Mouse (Mus musculus): ENCODE data around the gene Mrpl47. TPM values are rescaled to one million over a fixed set of nuclear protein-coding genes. Genes with fewer than 3 reads are reported as not detected.
A peak's percentile ranks its signal among the peaks of the same experiment; 100 is the strongest.

Gene Mrpl47
- polyA plus RNA-seq, 1 experiment from 2014 or later = 31.0 TPM

DNA sequence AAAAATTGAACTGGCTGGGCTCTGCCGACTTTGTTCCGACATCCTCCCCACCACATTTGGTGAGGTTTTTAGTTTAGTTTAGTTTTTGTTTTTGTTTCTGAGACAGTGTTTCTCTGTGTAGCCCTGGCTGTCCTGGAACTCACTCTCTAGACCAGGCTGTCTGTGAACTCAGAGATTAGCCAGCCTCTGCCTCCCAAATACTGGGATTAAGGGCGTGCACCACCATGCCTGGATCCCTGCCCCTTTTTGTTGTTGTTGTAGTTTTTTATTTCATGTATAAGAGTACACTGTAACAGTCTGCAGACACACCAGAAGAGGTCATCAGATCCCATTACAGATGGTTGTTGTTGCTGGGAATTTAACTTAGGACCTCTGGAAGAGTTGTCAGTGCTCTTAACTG, 47.4 kb downstream of the Mrpl47 start:
- Histone ChIP-seq H3K4me2 (replicated peaks; ENCODE audit: low read depth) (no peak overlapping the region), H3K27me3 (replicated peaks; ENCODE audit: control insufficient read depth, insufficient read depth, low read length) (no peaks in the 10 kb centered on the region), H3K27ac (ENCODE audit: low read depth, low read length) (0 out of 2 replicates have a peak overlapping the region, but pooled peaks have one; percentile 35), H3K4me3 (ENCODE audit: low read depth, low read length) (no peak overlapping the region), H3K36me3 (ENCODE audit: control insufficient read depth, insufficient read depth) (no peaks in the 10 kb centered on the region), H3K9ac (ENCODE audit: low read depth, low read length) (no peak overlapping the region), H3K9me3 (ENCODE audit: control insufficient read depth) (no peaks in the 10 kb centered on the region), H3K4me1 (replicated peaks; ENCODE audit: control insufficient read depth, insufficient read depth, low read length) (no peaks in the 10 kb centered on the region)
- no peak for TF ChIP-seq CTCF (IDR thresholded peaks at IDR 0.05; ENCODE audit: low read depth)
- ATAC-seq = peak; percentile 17
- 45% methylated on average over 3 of the region's 3 CpGs for WGBS

DNA sequence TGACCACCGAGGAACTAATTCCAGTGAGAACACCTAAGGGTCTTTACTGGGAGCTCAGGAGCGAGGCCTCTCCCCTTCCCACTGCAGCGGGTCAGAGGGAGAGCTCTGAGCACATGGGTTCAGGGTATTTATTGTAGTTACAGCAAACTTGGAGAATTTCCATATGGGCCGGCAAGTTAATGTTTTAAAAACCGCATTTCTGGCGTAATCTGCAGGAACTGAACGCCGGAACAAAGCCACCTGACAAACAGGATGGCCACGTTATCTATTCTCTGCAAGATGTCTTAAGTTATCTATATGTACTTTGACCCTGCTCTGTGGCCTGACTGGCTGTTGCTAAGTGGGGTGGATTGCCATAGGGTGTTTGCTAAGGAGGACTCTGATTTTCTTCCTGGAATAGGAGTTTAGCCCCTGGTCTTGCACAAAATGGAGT, 47.8 kb downstream of the Mrpl47 start:
- 32% methylated on average over 9 of the region's 9 CpGs for WGBS
- Histone ChIP-seq H3K4me2 (replicated peaks; ENCODE audit: low read depth) (no peak overlapping the region), H3K4me3 (ENCODE audit: low read depth, low read length) (no peak overlapping the region), H3K9ac (ENCODE audit: low read depth, low read length) (no peak overlapping the region), H3K27me3 (replicated peaks; ENCODE audit: control insufficient read depth, insufficient read depth, low read length) (no peaks in the 10 kb centered on the region), H3K9me3 (ENCODE audit: control insufficient read depth) (no peaks in the 10 kb centered on the region), H3K4me1 (replicated peaks; ENCODE audit: control insufficient read depth, insufficient read depth, low read length) (no peaks in the 10 kb centered on the region), H3K36me3 (ENCODE audit: control insufficient read depth, insufficient read depth) (no peaks in the 10 kb centered on the region), H3K27ac (ENCODE audit: low read depth, low read length) (peak overlapping the region; percentile 35; the same call in 1 of the 2 replicates)
- TF ChIP-seq CTCF (IDR thresholded peaks at IDR 0.05; ENCODE audit: low read depth) = no peak
- ATAC-seq = peak; percentile 92

DNA sequence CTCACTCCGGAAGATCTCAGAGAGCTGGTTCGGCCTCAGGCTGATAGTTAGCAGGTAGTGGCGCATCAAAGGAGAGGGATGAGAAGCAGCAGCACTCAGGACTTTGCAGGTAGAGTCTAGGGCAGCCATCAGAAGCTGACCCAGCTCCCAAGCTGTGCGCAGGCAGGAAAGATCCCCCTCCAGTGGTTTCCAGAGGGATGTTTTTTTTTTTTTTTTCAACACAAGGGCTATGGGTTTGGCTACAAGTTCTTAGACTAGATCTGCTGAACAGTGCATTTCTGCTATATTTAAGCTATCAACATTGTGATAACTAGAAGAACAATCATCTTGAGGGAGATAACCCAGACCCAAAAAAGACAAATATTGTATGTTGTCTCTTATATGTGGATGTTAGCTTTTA, 50.2 kb downstream of the Mrpl47 start:
- 60% methylated on average over 4 of the region's 4 CpGs for WGBS
- no peak for ATAC-seq
- no peak overlapping the region for H3K27ac ChIP-seq (ENCODE audit: low read depth, low read length)
- H3K27me3 ChIP-seq (replicated peaks; ENCODE audit: control insufficient read depth, insufficient read depth, low read length) = no peaks in the 10 kb centered on the region
- peak; percentile 40 for TF ChIP-seq CTCF (IDR thresholded peaks at IDR 0.05; ENCODE audit: low read depth)
- H3K4me2 ChIP-seq (replicated peaks; ENCODE audit: low read depth) = no peak overlapping the region
- no peaks in the 10 kb centered on the region for H3K9me3 ChIP-seq (ENCODE audit: control insufficient read depth)
- H3K4me3 ChIP-seq (ENCODE audit: low read depth, low read length) = no peak overlapping the region
- H3K9ac ChIP-seq (ENCODE audit: low read depth, low read length) = no peak overlapping the region
- no peaks in the 10 kb centered on the region for H3K4me1 ChIP-seq (replicated peaks; ENCODE audit: control insufficient read depth, insufficient read depth, low read length)
- no peaks in the 10 kb centered on the region for H3K36me3 ChIP-seq (ENCODE audit: control insufficient read depth, insufficient read depth)

DNA sequence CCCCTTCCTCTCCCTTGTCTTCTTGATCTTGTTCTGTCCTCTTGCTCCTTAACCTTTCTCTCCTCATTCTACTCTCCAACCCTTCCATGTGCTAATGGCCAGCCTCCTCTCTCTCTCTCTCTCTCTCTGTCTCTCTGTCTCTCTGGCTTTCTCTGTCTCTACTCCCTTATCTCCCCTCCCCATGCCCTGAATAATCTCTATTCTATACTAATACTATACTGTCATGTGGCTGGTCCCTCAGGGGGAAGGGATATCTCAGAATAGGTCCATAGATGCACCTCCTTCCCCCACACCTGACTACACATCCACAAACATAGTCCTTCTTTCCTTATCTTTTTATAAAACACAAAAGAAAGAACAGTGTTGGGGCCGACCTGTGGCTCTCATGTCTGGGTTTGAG, 50.9 kb downstream of the Mrpl47 start:
- ATAC-seq = no peak
- no peak overlapping the region for H3K27ac ChIP-seq (ENCODE audit: low read depth, low read length)
- H3K27me3 ChIP-seq (replicated peaks; ENCODE audit: control insufficient read depth, insufficient read depth, low read length) = no peaks in the 10 kb centered on the region
- H3K9me3 ChIP-seq (ENCODE audit: control insufficient read depth) = no peaks in the 10 kb centered on the region
- no peak overlapping the region for H3K4me3 ChIP-seq (ENCODE audit: low read depth, low read length)
- no peaks in the 10 kb centered on the region for H3K36me3 ChIP-seq (ENCODE audit: control insufficient read depth, insufficient read depth)
- no peak for TF ChIP-seq CTCF (IDR thresholded peaks at IDR 0.05; ENCODE audit: low read depth)
- H3K4me2 ChIP-seq (replicated peaks; ENCODE audit: low read depth) = no peak overlapping the region
- WGBS = 74% methylated on average over 1 of the region's 1 CpGs
- no peak overlapping the region for H3K9ac ChIP-seq (ENCODE audit: low read depth, low read length)
- H3K4me1 ChIP-seq (replicated peaks; ENCODE audit: control insufficient read depth, insufficient read depth, low read length) = no peaks in the 10 kb centered on the region

DNA sequence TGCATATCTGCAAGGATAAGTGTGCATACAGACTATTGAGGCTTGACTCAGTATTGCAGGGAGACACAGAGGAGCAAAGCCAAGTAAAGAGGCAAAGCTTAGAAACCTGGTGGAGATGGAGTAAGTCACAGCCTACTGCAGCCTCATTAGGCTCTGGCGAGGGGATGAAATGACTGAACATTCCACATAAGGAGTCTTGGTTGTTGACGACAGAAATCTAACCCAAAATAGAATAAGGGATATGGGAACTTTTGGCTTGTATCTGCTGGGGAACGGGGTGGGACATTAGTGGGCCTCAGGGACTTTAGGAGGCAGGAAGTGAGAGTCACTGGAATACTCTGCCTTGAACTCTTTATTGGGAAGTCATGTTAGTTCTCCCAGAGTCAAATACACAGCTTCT, 52.8 kb downstream of the Mrpl47 start:
- Histone ChIP-seq H3K4me3 (ENCODE audit: low read depth, low read length) (no peak overlapping the region), H3K27ac (ENCODE audit: low read depth, low read length) (no peak overlapping the region), H3K36me3 (ENCODE audit: control insufficient read depth, insufficient read depth) (no peaks in the 10 kb centered on the region), H3K9me3 (ENCODE audit: control insufficient read depth) (no peaks in the 10 kb centered on the region), H3K9ac (ENCODE audit: low read depth, low read length) (no peak overlapping the region), H3K4me2 (replicated peaks; ENCODE audit: low read depth) (no peak overlapping the region), H3K4me1 (replicated peaks; ENCODE audit: control insufficient read depth, insufficient read depth, low read length) (no peaks in the 10 kb centered on the region), H3K27me3 (replicated peaks; ENCODE audit: control insufficient read depth, insufficient read depth, low read length) (no peaks in the 10 kb centered on the region)
- WGBS = 77% methylated on average over 3 of the region's 3 CpGs
- TF ChIP-seq CTCF (IDR thresholded peaks at IDR 0.05; ENCODE audit: low read depth) = no peak
- no peak for ATAC-seq

DNA sequence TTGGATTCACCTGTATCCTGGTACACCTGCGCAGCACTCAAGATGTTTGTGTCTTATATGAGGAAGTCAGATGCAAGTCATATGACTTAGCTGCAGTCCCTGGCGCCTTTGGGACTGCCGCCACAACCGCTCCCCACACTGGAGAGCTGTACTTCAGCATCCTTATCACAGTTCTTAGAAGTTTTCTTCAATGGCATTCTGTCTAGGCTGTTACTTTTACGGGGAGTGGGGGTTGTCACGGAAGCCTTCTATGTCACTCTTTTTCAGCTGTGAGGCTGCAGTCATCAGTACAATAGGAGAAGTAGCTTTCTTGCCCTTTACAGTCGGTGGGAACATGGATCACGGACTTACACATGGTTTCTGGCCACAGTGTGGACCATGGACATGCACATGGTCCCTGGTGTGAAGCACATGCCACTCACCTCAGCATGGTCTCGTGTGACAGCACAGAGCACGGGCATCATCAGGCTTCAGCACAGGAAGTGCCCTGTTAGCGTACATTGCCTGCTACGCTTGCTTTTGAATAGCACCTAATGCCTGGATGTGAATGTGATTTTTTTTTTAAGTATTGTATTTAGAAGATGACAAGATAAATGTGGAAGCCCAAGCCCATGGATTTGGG, 54.4 kb downstream of the Mrpl47 start:
- H3K36me3 ChIP-seq (ENCODE audit: control insufficient read depth, insufficient read depth) = no peaks in the 10 kb centered on the region
- no peaks in the 10 kb centered on the region for H3K4me1 ChIP-seq (replicated peaks; ENCODE audit: control insufficient read depth, insufficient read depth, low read length)
- no peaks in the 10 kb centered on the region for H3K27me3 ChIP-seq (replicated peaks; ENCODE audit: control insufficient read depth, insufficient read depth, low read length)
- H3K9ac ChIP-seq (ENCODE audit: low read depth, low read length) = no peak overlapping the region
- WGBS = 65% methylated on average over 11 of the region's 12 CpGs
- H3K4me2 ChIP-seq (replicated peaks; ENCODE audit: low read depth) = no peak overlapping the region
- ATAC-seq = peak; percentile 75
- no peak overlapping the region for H3K27ac ChIP-seq (ENCODE audit: low read depth, low read length)
- no peak overlapping the region for H3K4me3 ChIP-seq (ENCODE audit: low read depth, low read length)
- TF ChIP-seq CTCF (IDR thresholded peaks at IDR 0.05; ENCODE audit: low read depth) = no peak
- no peaks in the 10 kb centered on the region for H3K9me3 ChIP-seq (ENCODE audit: control insufficient read depth)
